Mouse (Mus musculus) limb, embryonic 15.5 days (tissue): Measurements from ENCODE around the gene Efcab12. TPM values are rescaled to one million over a fixed set of nuclear protein-coding genes. Genes with fewer than 3 reads are reported as not detected.

Experiments
- microRNA-seq: library from miRNA; unstranded; fragments of <30 nt; microRNA quantifications from one replicate; pipeline ENCODE4, GENCODE M21; 2016
- polyA plus RNA-seq: library from polyadenylated mRNA; unstranded; fragments of >200 nt; fragmentation: Nextera tagmentation; extraction: Ambion mirVana; gene quantifications from 2 replicates; pipeline ENCODE4 v1.2.1, GENCODE M21; 2015

Gene Efcab12
- polyA plus RNA-seq, 1 experiment from 2014 or later: 0.32 TPM

Small RNAs within 50 kb of the gene (microRNA-seq; reads per million reads assigned to microRNA genes)
- not detected for gene Mir7660

Other genes with a start within 250 kb of the Efcab12 start
- 0.06 and 0.15 TPM in 2 replicates for gene Mkrn2os, start 245.8 kb downstream of the Efcab12 start, polyA plus RNA-seq
- 29.3 and 29.9 TPM in 2 replicates for gene Mkrn2, start 236.5 kb downstream of the Efcab12 start, polyA plus RNA-seq
- 79.5 and 87.3 TPM in 2 replicates for gene Raf1, start 161.8 kb downstream of the Efcab12 start, polyA plus RNA-seq
- 42.0 and 45.4 TPM in 2 replicates for gene Tmem40, start 76.0 kb downstream of the Efcab12 start, polyA plus RNA-seq
- gene Cand2, start 63.9 kb downstream of the Efcab12 start, polyA plus RNA-seq: 33.8 and 36.2 TPM in 2 replicates
- 1,698 and 2,211 TPM in 2 replicates for gene Rpl32, start 29.7 kb downstream of the Efcab12 start, polyA plus RNA-seq
- 16.7 and 18.6 TPM in 2 replicates for gene Mbd4, start 15.0 kb upstream of the Efcab12 start, polyA plus RNA-seq
- gene Ift122, start 15.1 kb upstream of the Efcab12 start, polyA plus RNA-seq: 19.6 and 23.4 TPM in 2 replicates
- 0.12 and 0.16 TPM in 2 replicates for gene Rho, start 93.3 kb upstream of the Efcab12 start, polyA plus RNA-seq
- not detected in 2 replicates for gene H1foo, start 106.5 kb upstream of the Efcab12 start, polyA plus RNA-seq
- gene Plxnd1, start 156.6 kb upstream of the Efcab12 start, polyA plus RNA-seq: 31.7 and 32.2 TPM in 2 replicates